10 mouse cellular contexts compared by ENCODE assay signal in the genomic region with DNA sequence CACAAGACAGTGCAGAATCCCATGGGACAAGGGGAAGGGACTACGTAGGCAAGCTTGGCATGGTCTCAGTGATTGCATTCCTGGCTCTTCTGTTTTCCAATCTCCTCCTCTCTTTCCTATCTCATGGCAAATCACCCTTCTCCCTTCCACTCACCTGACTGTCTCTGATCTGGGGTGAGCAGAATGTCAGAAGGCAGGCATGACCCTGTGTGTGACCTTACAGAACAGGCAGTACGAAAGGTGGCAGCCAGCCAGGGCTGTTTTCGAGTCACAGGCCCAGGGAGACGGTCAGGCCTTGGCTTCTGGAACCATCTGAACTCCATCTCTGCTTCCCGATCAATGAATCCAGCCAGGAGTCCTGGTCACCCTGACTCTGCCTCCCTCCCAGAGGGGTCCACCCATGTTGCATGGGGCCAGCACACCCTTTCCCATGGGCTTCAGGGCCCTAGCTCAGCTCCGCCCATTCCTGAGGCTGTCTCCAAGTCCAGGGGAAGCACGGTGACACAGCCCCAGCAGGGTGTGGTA.
DNase-seq lines count a peak whose midpoint lies in the region; ATAC-seq lines count a peak whose summit lies in the region.
"Had no signal": no experiment of that assay in that cellular context is flagged by ENCODE, and none has a peak within 500 bp of the region (broad histone marks: within the 10 kb centered on the region; RNA-seq: fewer than 3 reads in every experiment).

No protein-coding gene starts in this region.

- 74% methylated on average over 7 of the region's 7 CpGs for WGBS in limb, embryonic 12.5 days

- H3K9ac ChIP-seq in limb, embryonic 12.5 days (replicated peaks) = no peak overlapping the region
- H3K9ac ChIP-seq: stomach, embryonic 15.5 days had no signal

- no peak overlapping the region for H3K27ac ChIP-seq in limb, embryonic 12.5 days
- H3K27ac ChIP-seq: stomach, embryonic 15.5 days had no signal

- no peaks in the 10 kb centered on the region for H3K9me3 ChIP-seq in limb, embryonic 12.5 days
- H3K9me3 ChIP-seq: stomach, embryonic 15.5 days had no signal

- no peak overlapping the region for H3K4me2 ChIP-seq in limb, embryonic 12.5 days
- H3K4me2 ChIP-seq: stomach, embryonic 15.5 days had no signal

- intact Hi-C loops in heart, postnatal 10 days (cut with DNase I) = no loop called here

- H3K4me3 ChIP-seq in limb, embryonic 12.5 days (replicated peaks) = no peak overlapping the region
- H3K4me3 ChIP-seq: stomach, embryonic 15.5 days had no signal

- no peaks in the 10 kb centered on the region for H3K36me3 ChIP-seq in limb, embryonic 12.5 days
- H3K36me3 ChIP-seq: stomach, embryonic 15.5 days had no signal

- peak; percentile 33 for DNase-seq in 3T3-L1 (ENCODE audit: low read depth, low spot score)
- peak; percentile 81 for DNase-seq in adrenal gland, postnatal 10 days
- DNase-seq in heart, postnatal 10 days = peak; percentile 57 to 61
- no peak for DNase-seq in spleen, postnatal 36 days (ENCODE audit: low spot score in 2 of 2)
- DNase-seq in layer of hippocampus, adult 11-12 months (ENCODE audit: low spot score) = no peak
- no peak for DNase-seq in spleen, postnatal 14 days (ENCODE audit: low spot score in 2 of 2)
- DNase-seq: layer of hippocampus, postnatal 36 days had no signal

- H3K4me1 ChIP-seq in limb, embryonic 12.5 days (replicated peaks) = peaks cover 17% of the 10 kb centered on the region
- H3K4me1 ChIP-seq: stomach, embryonic 15.5 days had no signal

- ATAC-seq in limb, embryonic 12.5 days (ENCODE audit: insufficient number of reproducible peaks, insufficient read depth, low FRiP score, low TSS enrichment, low read depth) = peak; percentile 46; the same call in 1 of the 2 replicates
- ATAC-seq in monocyte, adult 5-6 weeks (replicated peaks; ENCODE audit: insufficient number of reproducible peaks, low FRiP score, low TSS enrichment, poor library complexity, severe bottlenecking) = no peak

- no peaks in the 10 kb centered on the region for H3K27me3 ChIP-seq in limb, embryonic 12.5 days
- H3K27me3 ChIP-seq: stomach, embryonic 15.5 days had no signal

Comparison
In these comparisons a context has a peak if more than half of its experiments do, and no peak if none do; other contexts are left out.
1. DNase-seq: peak in 3T3-L1 (single experiment), adrenal gland, postnatal 10 days (single experiment) and heart, postnatal 10 days (2 of 2); none in spleen, postnatal 36 days (0 of 2), layer of hippocampus, adult 11-12 months (single experiment) and spleen, postnatal 14 days (0 of 2).